Mouse (Mus musculus) ovary, postnatal 36 days (tissue): ENCODE measurements around the gene Ric8b.

ENCODE experiments used
- DNase-seq: peaks from one replicate; pipeline ENCODE4 v3.0.0; 2022; ENCODE audit warnings: low spot score, mixed read lengths

The Ric8b gene

GRCm38 (mm10) chr10:85006573-85007310, 89.3 kb downstream of the Ric8b start:
- no peak for DNase-seq

GRCm38 (mm10) chr10:85007861-85008840, 90.7 kb downstream of the Ric8b start:
- DNase-seq: no peak

GRCm38 (mm10) chr10:85011066-85011465, 93.7 kb downstream of the Ric8b start:
- no peak for DNase-seq

GRCm38 (mm10) chr10:85013464-85013863, 96.0 kb downstream of the Ric8b start:
- DNase-seq: peak; percentile 37

GRCm38 (mm10) chr10:85013924-85014428, 96.6 kb downstream of the Ric8b start:
- DNase-seq: no peak

GRCm38 (mm10) chr10:85014456-85014976, 97.1 kb downstream of the Ric8b start:
- no peak for DNase-seq

- no peak for DNase-seq
Measured at GRCm38 (mm10) chr10:85022647-85023312, 105.4 kb downstream of the Ric8b start.

- DNase-seq: no peak
Measured at GRCm38 (mm10) chr10:85023313-85023666, 105.9 kb downstream of the Ric8b start.

- no peak for DNase-seq
Measured at GRCm38 (mm10) chr10:85025799-85026424, 108.5 kb downstream of the Ric8b start.

- no peak for DNase-seq
Measured at GRCm38 (mm10) chr10:85027619-85028175, 110.3 kb downstream of the Ric8b start.

- DNase-seq: no peak
Measured at GRCm38 (mm10) chr10:85035131-85035725, 117.8 kb downstream of the Ric8b start.

- DNase-seq: no peak
Measured at GRCm38 (mm10) chr10:85038147-85038546, 120.7 kb downstream of the Ric8b start.

GRCm38 (mm10) chr10:85038852-85039251, 121.4 kb downstream of the Ric8b start:
- no peak for DNase-seq

- no peak for DNase-seq
Measured at GRCm38 (mm10) chr10:85044191-85044711, 126.8 kb downstream of the Ric8b start.

GRCm38 (mm10) chr10:85044732-85045720, 127.6 kb downstream of the Ric8b start:
- DNase-seq: peak; percentile 38

GRCm38 (mm10) chr10:85046585-85046984, 129.2 kb downstream of the Ric8b start:
- no peak for DNase-seq

- no peak for DNase-seq
Measured at GRCm38 (mm10) chr10:85048008-85048407, 130.6 kb downstream of the Ric8b start.

GRCm38 (mm10) chr10:85050668-85051208, 133.3 kb downstream of the Ric8b start:
- DNase-seq: no peak

GRCm38 (mm10) chr10:85052451-85052850, 135.0 kb downstream of the Ric8b start:
- no peak for DNase-seq
